Mouse (Mus musculus): ENCODE measurements at regions not wholly inside any gene's neighbourhood (a gene's known extent, or its start where the extent isn't known, plus 50 kb on each side); places are given as distances from the start of the nearest gene placed in this dataset.

- DNase-seq (ENCODE audit: low read depth, low spot score): no peak
Measured at GRCm38 (mm10) chr10:7268386-7269033, 56.5 kb upstream of the Cnksr3 start.

DNA sequence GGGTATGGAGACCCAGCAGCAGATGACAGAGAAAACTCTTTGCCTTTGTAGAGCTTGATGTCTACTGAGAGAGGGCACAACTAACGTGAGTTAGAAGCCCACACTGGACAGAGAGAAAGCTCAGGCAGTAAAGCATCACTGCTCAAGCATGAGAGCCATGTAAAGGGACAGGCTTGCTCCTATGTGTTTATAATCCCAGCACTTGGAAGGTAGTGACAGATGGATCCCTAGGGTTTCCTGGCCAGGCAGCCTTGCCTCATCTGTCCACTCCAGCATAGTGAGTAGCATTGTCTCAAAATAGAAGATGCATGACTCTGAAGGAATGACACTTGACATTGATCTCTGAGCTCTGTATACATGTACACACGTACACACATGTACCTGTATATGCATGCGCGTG is 55.9 kb upstream of the Cnksr3 start:
- no peak for DNase-seq (ENCODE audit: low read depth, low spot score)

DNA sequence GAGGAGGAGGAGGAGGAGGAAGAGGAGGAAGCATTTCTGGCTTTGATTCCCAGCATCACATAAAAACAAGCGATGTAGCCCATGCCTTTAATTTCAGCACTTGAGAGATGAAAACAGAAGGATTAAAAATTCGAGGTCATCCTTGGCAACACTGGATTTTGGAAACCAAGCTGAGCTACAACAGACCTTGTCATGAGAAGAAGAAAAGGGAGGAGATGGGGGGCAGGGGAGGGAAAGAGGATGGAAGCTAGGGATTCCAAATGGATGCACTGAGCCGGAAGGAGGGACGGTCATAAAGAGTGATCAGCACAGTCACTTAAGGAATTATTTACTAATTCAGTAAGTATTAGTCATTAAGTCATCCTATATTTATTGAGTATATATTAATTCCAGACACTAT is 55.1 kb upstream of the Cnksr3 start:
- DNase-seq (ENCODE audit: low read depth, low spot score): no peak

GRCm38 (mm10) chr10:7265412-7265811 is 53.4 kb upstream of the Cnksr3 start:
- no peak for DNase-seq (ENCODE audit: low read depth, low spot score)

- no peak for DNase-seq (ENCODE audit: low read depth, low spot score)
Measured at GRCm38 (mm10) chr10:7264721-7265120, 52.7 kb upstream of the Cnksr3 start.

Measured in A20 (cell line).